Mouse (Mus musculus) hindbrain, embryonic 10.5 days (tissue): Measurements from ENCODE around the gene Npas2. TPM values are rescaled to one million over a fixed set of nuclear protein-coding genes. Genes with fewer than 3 reads are reported as not detected.

Source experiments
- DNase-seq: peaks from one replicate; pipeline ENCODE4 v3.0.0-alpha.2; 2017; ENCODE audit warnings: low spot score
- H3K27ac ChIP-seq: fragments of 300-500 bp; sonication (generic); 2 replicates; pipeline ENCODE4 v1.5.1; 2016; ENCODE audit warnings: mild to moderate bottlenecking, moderate library complexity
- H3K27me3 ChIP-seq: fragments of 300-500 bp; sonication (generic); 2 replicates; pipeline ENCODE4 v1.6.1; 2016; ENCODE audit warnings: mild to moderate bottlenecking; ENCODE audit not compliant: poor library complexity, insufficient read depth, severe bottlenecking
- H3K36me3 ChIP-seq: fragments of 300-500 bp; sonication (generic); 2 replicates; pipeline ENCODE4 v1.6.1; 2016; ENCODE audit warnings: mild to moderate bottlenecking, moderate library complexity
- H3K4me1 ChIP-seq: fragments of 300-500 bp; sonication (generic); replicated peaks from 2 replicates; pipeline ENCODE4 v1.6.1; 2016; ENCODE audit warnings: mild to moderate bottlenecking
- H3K4me3 ChIP-seq: fragments of 300-500 bp; sonication (generic); 2 replicates; pipeline ENCODE4 v1.5.1; 2016; ENCODE audit warnings: mild to moderate bottlenecking, moderate library complexity
- H3K9me3 ChIP-seq: fragments of 300-500 bp; sonication (generic); 2 replicates; pipeline ENCODE4 v1.6.1; 2016; ENCODE audit warnings: mild to moderate bottlenecking, moderate library complexity
- WGBS: fragments of 180-500 bp; shearing (Covaris S2); methylation state at CpG from one replicate; pipeline ENCODE4 v1.1.7; 2016; 5-methylcytosine and 5-hydroxymethylcytosine counted together
- polyA plus RNA-seq: library from polyadenylated mRNA; unstranded; fragments of >200 nt; fragmentation: Nextera tagmentation; extraction: Ambion mirVana; gene quantifications from 2 replicates; pipeline ENCODE4 v1.2.1, GENCODE M21; 2016

Npas2 gene
- polyA plus RNA-seq, 1 experiment from 2014 or later: 0.21 TPM

DNA sequence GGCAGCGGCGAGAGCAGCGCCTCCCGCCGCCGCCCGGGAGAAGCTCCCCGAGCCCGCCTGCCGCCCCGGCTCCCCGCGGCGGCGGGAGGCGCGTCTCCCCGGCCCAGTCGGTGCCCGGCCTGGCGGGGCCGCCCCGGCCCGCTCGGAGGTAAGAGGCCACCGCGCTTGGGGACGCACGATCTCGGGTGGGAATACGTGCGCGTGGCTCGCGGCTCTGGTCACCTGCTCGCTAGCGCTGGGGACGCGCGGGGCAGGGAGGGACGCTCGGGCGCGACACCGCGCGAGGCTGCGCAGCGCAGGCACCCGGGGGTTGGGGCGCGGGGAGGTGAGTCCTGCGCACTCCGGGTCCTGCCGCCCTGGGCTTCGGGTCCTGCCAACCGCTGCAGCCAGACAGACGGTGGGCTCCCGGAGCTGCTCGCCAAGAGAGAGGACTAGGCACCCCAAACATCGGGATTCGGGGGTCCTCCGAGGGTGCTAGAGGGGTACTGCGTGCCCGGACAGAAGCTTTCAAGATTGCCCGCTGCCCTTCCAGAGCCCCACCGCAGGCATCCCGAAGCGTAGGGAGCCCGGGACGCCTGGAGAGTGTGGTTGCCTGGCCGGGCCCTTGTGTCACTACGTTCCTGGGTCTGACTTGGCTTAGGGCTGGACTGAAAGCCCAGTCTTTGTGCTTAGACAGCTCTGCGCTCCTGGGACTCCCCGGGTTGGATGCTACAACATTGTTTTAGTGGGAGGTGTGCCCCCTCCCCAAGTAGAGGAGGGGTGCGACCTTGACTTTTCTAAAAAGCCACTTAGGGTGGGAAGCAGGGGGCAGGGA lies 538 bp downstream of the Npas2 start:
- H3K27me3 ChIP-seq: peaks cover 68% of the 10 kb centered on the region
- no peaks in the 10 kb centered on the region for H3K9me3 ChIP-seq
- no peaks in the 10 kb centered on the region for H3K36me3 ChIP-seq
- DNase-seq: peak; percentile 55
- peak overlapping the region; percentile 71 for H3K27ac ChIP-seq
- under 1% methylated on average over 75 of the region's 76 CpGs for WGBS
- H3K4me3 ChIP-seq: peak overlapping the region; percentile 77
- H3K4me1 ChIP-seq: peaks cover 31% of the 10 kb centered on the region

DNA sequence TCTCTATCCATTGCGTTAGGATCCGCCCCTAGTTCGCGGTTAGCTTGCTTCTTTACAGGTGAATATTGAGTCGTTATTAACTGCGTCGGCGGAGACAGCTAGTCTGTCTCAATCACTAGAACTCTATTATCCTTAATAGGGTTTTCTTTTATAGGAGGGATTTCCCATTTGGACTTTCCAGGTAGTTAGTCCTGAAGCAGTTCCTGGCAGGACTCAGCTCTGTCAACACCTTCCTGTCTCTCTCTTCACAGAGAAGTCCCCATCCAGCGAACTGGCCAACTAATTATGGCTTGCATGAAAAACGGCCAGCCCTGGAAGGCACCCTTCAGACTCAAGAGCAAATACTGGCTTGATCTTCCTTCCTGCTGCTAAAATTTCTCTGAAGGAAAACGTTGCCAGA lies 1.4 kb downstream of the Npas2 start:
- H3K9me3 ChIP-seq: no peaks in the 10 kb centered on the region
- 7% methylated on average over 11 of the region's 11 CpGs for WGBS
- peaks cover 68% of the 10 kb centered on the region for H3K27me3 ChIP-seq
- H3K4me3 ChIP-seq: no peak overlapping the region
- H3K4me1 ChIP-seq: peaks cover 31% of the 10 kb centered on the region
- DNase-seq: no peak
- H3K36me3 ChIP-seq: no peaks in the 10 kb centered on the region
- no peak overlapping the region for H3K27ac ChIP-seq

DNA sequence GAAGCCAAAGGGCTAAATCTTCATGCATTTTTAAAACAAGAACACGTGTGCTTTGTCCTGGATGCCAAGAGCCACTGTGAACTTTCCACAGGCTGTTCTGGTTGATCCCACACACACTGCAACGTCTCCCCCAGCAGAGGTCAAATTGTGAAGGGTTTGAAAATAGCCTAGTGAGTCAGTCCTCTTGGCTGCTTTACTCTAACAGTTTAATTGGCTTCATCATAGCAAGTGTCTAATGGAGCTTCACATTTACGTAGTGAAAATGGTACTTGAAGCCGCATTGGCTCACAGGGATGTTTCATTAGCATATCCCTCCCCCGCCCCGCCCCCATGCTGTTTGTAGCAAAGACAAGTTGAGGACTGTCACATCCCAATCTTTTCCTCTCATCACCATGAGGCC lies 2.6 kb downstream of the Npas2 start:
- peaks cover 31% of the 10 kb centered on the region for H3K4me1 ChIP-seq
- DNase-seq: no peak
- 33% methylated on average over 6 of the region's 6 CpGs for WGBS

GRCm38 (mm10) chr1:39196676-39197375 lies 3.3 kb downstream of the Npas2 start:
- Histone ChIP-seq H3K4me1 (peaks cover 31% of the 10 kb centered on the region), H3K9me3 (no peaks in the 10 kb centered on the region), H3K27ac (no peak overlapping the region), H3K4me3 (no peak overlapping the region), H3K36me3 (no peaks in the 10 kb centered on the region), H3K27me3 (peaks cover 56% of the 10 kb centered on the region)
- 62% methylated on average over 12 of the region's 12 CpGs for WGBS
- DNase-seq: no peak

More for the DNA sequence above, 2.6 kb downstream of the Npas2 start:
- H3K36me3 ChIP-seq: no peaks in the 10 kb centered on the region
- no peak overlapping the region for H3K4me3 ChIP-seq
- H3K9me3 ChIP-seq: no peaks in the 10 kb centered on the region
- H3K27me3 ChIP-seq: peaks cover 63% of the 10 kb centered on the region
- H3K27ac ChIP-seq: no peak overlapping the region

DNA sequence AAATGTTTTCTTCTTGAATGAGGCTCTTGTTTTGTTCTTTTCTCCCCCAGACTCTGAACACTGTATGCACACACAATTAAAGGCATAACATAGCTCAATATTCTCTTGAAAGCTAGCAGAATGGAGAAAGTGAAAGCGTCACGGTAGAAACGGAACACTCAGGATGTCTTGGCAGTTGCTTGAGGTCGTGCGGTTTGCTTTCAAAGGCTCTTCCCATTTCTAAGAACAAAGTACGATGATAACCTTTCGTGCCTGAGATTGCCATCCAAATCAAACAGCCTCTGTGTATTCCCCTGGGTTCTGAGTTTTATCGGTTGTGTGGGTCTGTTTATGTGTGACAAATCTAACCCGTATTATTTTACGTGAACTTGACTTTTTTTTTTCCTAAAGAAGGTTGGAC lies 11.5 kb downstream of the Npas2 start:
- 88% methylated on average over 10 of the region's 10 CpGs for WGBS
- Histone ChIP-seq H3K36me3 (no peaks in the 10 kb centered on the region), H3K4me3 (no peak overlapping the region), H3K9me3 (no peaks in the 10 kb centered on the region), H3K27ac (no peak overlapping the region), H3K4me1 (no peaks in the 10 kb centered on the region), H3K27me3 (no peaks in the 10 kb centered on the region)
- DNase-seq: no peak

DNA sequence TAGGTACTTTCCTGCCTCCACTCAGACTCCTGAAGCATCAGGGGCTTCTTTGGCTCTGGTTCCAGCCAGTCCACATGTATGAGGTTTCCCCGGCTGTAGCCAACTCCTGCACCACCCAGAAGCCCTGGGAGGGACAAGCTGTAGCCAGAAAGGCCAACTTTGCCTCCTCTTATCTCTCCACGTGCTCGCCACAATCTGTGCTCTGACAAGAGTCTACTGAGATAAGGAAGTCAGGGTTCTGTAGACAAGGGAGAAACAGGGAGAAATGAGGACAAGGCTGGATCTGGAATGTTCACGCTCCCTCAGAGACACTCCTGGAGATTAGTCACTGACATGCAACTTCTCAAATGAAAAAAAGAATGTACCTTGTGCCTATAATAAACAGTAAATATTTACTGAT lies 12.2 kb downstream of the Npas2 start:
- Histone ChIP-seq H3K4me3 (no peak overlapping the region), H3K4me1 (no peaks in the 10 kb centered on the region), H3K27ac (no peak overlapping the region), H3K9me3 (no peaks in the 10 kb centered on the region), H3K36me3 (no peaks in the 10 kb centered on the region), H3K27me3 (no peaks in the 10 kb centered on the region)
- 89% methylated on average over 4 of the region's 4 CpGs for WGBS
- no peak for DNase-seq

GRCm38 (mm10) chr1:39206942-39207341 lies 13.4 kb downstream of the Npas2 start:
- no peaks in the 10 kb centered on the region for H3K27me3 ChIP-seq
- no peak overlapping the region for H3K4me3 ChIP-seq
- H3K4me1 ChIP-seq: no peaks in the 10 kb centered on the region
- DNase-seq: no peak
- no peaks in the 10 kb centered on the region for H3K9me3 ChIP-seq
- no peak overlapping the region for H3K27ac ChIP-seq
- WGBS: 50% methylated on average over 7 of the region's 7 CpGs
- H3K36me3 ChIP-seq: no peaks in the 10 kb centered on the region

DNA sequence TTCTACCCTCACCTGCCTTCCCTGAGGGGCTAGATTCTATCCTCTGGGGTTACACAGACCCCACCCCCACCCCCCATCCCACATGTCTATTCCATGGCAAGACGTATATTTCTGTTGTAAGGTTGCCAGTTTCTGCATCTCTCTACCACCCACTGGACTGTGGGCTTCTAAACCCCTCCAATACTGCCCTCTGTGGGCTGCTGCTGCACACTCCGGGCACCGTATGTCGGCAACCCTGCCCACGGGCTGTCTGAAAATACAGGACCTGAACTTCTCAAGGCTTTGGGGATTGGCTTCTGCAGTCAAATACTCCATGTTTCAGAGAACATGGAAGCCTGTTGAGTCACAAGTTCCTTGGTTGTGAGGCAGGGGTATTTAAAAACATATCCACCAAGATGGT lies 17.4 kb downstream of the Npas2 start:
- no peak overlapping the region for H3K4me3 ChIP-seq
- DNase-seq: no peak
- H3K9me3 ChIP-seq: no peaks in the 10 kb centered on the region
- no peaks in the 10 kb centered on the region for H3K4me1 ChIP-seq
- H3K27ac ChIP-seq: no peak overlapping the region
- no peaks in the 10 kb centered on the region for H3K27me3 ChIP-seq
- 80% methylated on average over 5 of the region's 5 CpGs for WGBS
- no peaks in the 10 kb centered on the region for H3K36me3 ChIP-seq

GRCm38 (mm10) chr1:39212982-39213381 lies 19.5 kb downstream of the Npas2 start:
- H3K4me1 ChIP-seq: no peaks in the 10 kb centered on the region
- H3K9me3 ChIP-seq: no peaks in the 10 kb centered on the region
- no peak overlapping the region for H3K4me3 ChIP-seq
- WGBS: 85% methylated on average over 6 of the region's 6 CpGs
- no peaks in the 10 kb centered on the region for H3K36me3 ChIP-seq
- no peak for DNase-seq
- H3K27ac ChIP-seq: no peak overlapping the region
- H3K27me3 ChIP-seq: no peaks in the 10 kb centered on the region

DNA sequence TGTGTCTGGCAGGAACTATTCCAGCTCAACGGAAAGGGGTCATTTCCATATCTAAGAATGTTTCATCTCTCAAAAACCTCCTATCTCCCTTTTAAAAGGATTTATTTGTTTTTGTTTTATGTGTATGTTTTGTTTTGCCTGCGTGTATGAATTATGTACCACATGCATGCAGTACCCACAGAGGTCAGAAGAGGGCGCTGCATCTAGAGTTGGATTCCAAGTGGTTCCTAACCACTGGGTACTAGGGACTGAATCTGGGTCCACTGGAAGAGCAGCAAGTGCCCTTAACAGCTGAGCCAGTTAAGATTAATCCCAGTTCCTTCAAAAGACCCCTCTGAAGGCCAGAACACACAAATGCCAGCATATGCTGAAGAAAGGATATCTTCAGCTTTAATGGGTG lies 24.1 kb downstream of the Npas2 start:
- Histone ChIP-seq H3K36me3 (no peaks in the 10 kb centered on the region), H3K27me3 (no peaks in the 10 kb centered on the region), H3K4me3 (no peak overlapping the region), H3K27ac (no peak overlapping the region), H3K4me1 (no peaks in the 10 kb centered on the region), H3K9me3 (no peaks in the 10 kb centered on the region)
- 84% methylated on average over 3 of the region's 3 CpGs for WGBS
- DNase-seq: no peak

- Histone ChIP-seq H3K4me3 (no peak overlapping the region), H3K4me1 (no peaks in the 10 kb centered on the region), H3K27me3 (no peaks in the 10 kb centered on the region), H3K36me3 (no peaks in the 10 kb centered on the region), H3K27ac (no peak overlapping the region), H3K9me3 (no peaks in the 10 kb centered on the region)
- DNase-seq: no peak
- 94% methylated on average over 5 of the region's 5 CpGs for WGBS
These were observed 34.9 kb downstream of the Npas2 start for GRCm38 (mm10) chr1:39228401-39228800.

GRCm38 (mm10) chr1:39230021-39230420 lies 36.5 kb downstream of the Npas2 start:
- H3K4me3 ChIP-seq: no peak overlapping the region
- no peaks in the 10 kb centered on the region for H3K4me1 ChIP-seq
- no peaks in the 10 kb centered on the region for H3K36me3 ChIP-seq
- H3K27me3 ChIP-seq: no peaks in the 10 kb centered on the region
- H3K9me3 ChIP-seq: no peaks in the 10 kb centered on the region
- no peak overlapping the region for H3K27ac ChIP-seq
- no peak for DNase-seq
- WGBS: 72% methylated on average over 3 of the region's 3 CpGs

DNA sequence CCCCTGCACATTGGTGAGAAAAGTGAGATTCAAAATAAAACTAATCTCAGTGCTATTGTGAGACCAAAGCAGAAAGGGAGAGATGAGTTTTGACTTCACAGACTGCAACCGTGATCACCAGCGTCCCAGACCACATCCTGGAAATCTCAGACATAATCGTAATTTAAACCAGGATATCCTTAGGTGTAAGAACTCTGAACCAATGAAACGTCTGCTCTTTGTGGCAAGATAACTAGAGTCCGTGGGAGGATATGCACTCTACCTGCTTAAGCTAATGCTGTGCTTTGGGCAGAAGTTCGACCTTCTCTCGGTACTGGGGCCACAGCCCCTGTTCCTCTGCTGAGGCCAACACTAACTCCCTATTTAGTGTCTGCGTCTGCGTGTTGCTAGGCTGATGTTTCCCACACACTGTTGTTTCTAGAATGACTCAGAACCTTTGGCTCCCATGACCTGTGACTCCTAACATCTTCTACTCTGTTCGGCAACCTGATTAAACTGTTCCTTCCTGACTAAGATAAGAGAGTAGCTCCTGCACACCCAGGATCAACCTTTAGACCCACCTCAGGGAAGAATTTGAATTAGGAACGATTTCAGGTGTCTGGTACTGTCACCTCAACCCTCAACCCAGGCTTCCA lies 41.4 kb downstream of the Npas2 start:
- no peaks in the 10 kb centered on the region for H3K9me3 ChIP-seq
- no peak overlapping the region for H3K27ac ChIP-seq
- H3K27me3 ChIP-seq: no peaks in the 10 kb centered on the region
- WGBS: 88% methylated on average over 11 of the region's 11 CpGs
- DNase-seq: no peak
- no peaks in the 10 kb centered on the region for H3K4me1 ChIP-seq
- no peak overlapping the region for H3K4me3 ChIP-seq
- H3K36me3 ChIP-seq: no peaks in the 10 kb centered on the region
